Mouse (Mus musculus) CD8-positive naive resting alpha-beta T cell, adult 2 months (primary cell): ENCODE measurements around the gene Ovol2.

ENCODE experiments used
- DNase-seq, 2 experiments: peaks; one replicate each; pipeline ENCODE4 v3.0.0; 2022; ENCODE audit warnings: low read depth in 2 of 2, low spot score in 2 of 2

Gene Ovol2

GRCm38 (mm10) chr2:144324218-144324617, 7.7 kb downstream of the Ovol2 start:
- DNase-seq = no peak

GRCm38 (mm10) chr2:144311372-144311771, 20.6 kb downstream of the Ovol2 start:
- DNase-seq = no peak

- DNase-seq = no peak
Observed at GRCm38 (mm10) chr2:144310273-144310672, 21.7 kb downstream of the Ovol2 start.

GRCm38 (mm10) chr2:144308561-144308960, 23.4 kb downstream of the Ovol2 start:
- no peak for DNase-seq

- no peak for DNase-seq
Observed at GRCm38 (mm10) chr2:144305721-144306294, 26.1 kb downstream of the Ovol2 start.

- DNase-seq = no peak
Observed at GRCm38 (mm10) chr2:144301101-144301500, 30.8 kb downstream of the Ovol2 start.

- peak in 1 of 2 experiments; percentile 11 for DNase-seq
Observed at GRCm38 (mm10) chr2:144299749-144300669, 31.9 kb downstream of the Ovol2 start.

GRCm38 (mm10) chr2:144295145-144295735, 36.7 kb downstream of the Ovol2 start:
- no peak for DNase-seq

GRCm38 (mm10) chr2:144291600-144292305, 40.2 kb downstream of the Ovol2 start:
- DNase-seq = no peak

GRCm38 (mm10) chr2:144290321-144290720, 41.6 kb downstream of the Ovol2 start:
- DNase-seq = no peak

- DNase-seq = no peak
Observed at GRCm38 (mm10) chr2:144281417-144281816, 50.5 kb downstream of the Ovol2 start.

- DNase-seq = no peak
Observed at GRCm38 (mm10) chr2:144280568-144280967, 51.4 kb downstream of the Ovol2 start.

GRCm38 (mm10) chr2:144279742-144280141, 52.2 kb downstream of the Ovol2 start:
- no peak for DNase-seq

- no peak for DNase-seq
Observed at GRCm38 (mm10) chr2:144276885-144277284, 55.1 kb downstream of the Ovol2 start.

GRCm38 (mm10) chr2:144274741-144275140, 57.2 kb downstream of the Ovol2 start:
- DNase-seq = no peak

GRCm38 (mm10) chr2:144272088-144272487, 59.9 kb downstream of the Ovol2 start:
- no peak for DNase-seq

GRCm38 (mm10) chr2:144270507-144271420, 61.2 kb downstream of the Ovol2 start, which contains the start of the genes Mgme1 and Snx5:
TSS of gene Mgme1 (plus strand) at chr2:144270663.
TSS of gene Snx5 (minus strand) at chr2:144270906.
- peak; percentile 88 to 89 for DNase-seq

- peak in 1 of 2 experiments; percentile 10 for DNase-seq
Observed at GRCm38 (mm10) chr2:144269679-144270475, 62.1 kb downstream of the Ovol2 start.

- DNase-seq = no peak
Observed at GRCm38 (mm10) chr2:144269306-144269650, 62.7 kb downstream of the Ovol2 start.
